Mouse (Mus musculus) CH12.LX (cell line): ENCODE data around the gene Atp9a. TPM values are rescaled to one million over a fixed set of nuclear protein-coding genes. Genes with fewer than 3 reads are reported as not detected.

Experiments used
- DNase-seq: peaks from one replicate; pipeline ENCODE4 v3.0.0-alpha.2; 2013; ENCODE audit errors: extremely low read depth
- H3K27ac ChIP-seq: 2 replicates; pipeline ENCODE4 v1.5.1; 2012; ENCODE audit warnings: low read depth, mild to moderate bottlenecking, control low read depth, moderate library complexity; ENCODE audit not compliant: insufficient read depth
- H3K27me3 ChIP-seq: replicated peaks from 2 replicates; pipeline ENCODE3; 2012; ENCODE audit warnings: inconsistent platforms
- H3K36me3 ChIP-seq, 2 experiments: replicated peaks in 1 of 2; 2 replicates each; pipeline versions ENCODE3 to v1.6.1; 2012; ENCODE audit warnings: inconsistent platforms in 1 of 2, low read length in 1 of 2, mild to moderate bottlenecking in 1 of 2, mixed read lengths in 1 of 2, moderate library complexity in 1 of 2; ENCODE audit not compliant: control insufficient read depth in 1 of 2, insufficient read depth in 1 of 2
- H3K4me1 ChIP-seq, 2 experiments: 2 replicates each; pipeline ENCODE4 v1.6.1; 2012; ENCODE audit warnings: inconsistent platforms in 1 of 2, moderate library complexity in 1 of 2; ENCODE audit not compliant: insufficient read depth in 2 of 2, control insufficient read depth in 1 of 2
- H3K4me2 ChIP-seq: 2 replicates; pipeline ENCODE4 v1.6.1; 2012; ENCODE audit warnings: low read depth, mild to moderate bottlenecking, control low read depth; ENCODE audit not compliant: poor library complexity, insufficient read depth, severe bottlenecking
- H3K4me3 ChIP-seq, 3 experiments: fragments of 150-350 bp in 1 of 3; sonication (generic) in 1 of 3; replicated peaks in 1 of 3; 2 replicates each; pipeline versions ENCODE3 to v1.5.1; 2011 to 2012; ENCODE audit warnings: low read depth in 2 of 3, low read length in 2 of 3, mild to moderate bottlenecking in 2 of 3, moderate library complexity in 2 of 3, control low read depth in 1 of 3, improper control_type of control experiment in 1 of 3, inconsistent platforms in 1 of 3, mixed read lengths in 1 of 3; ENCODE audit not compliant: poor library complexity in 1 of 3
- H3K79me2 ChIP-seq: replicated peaks from 2 replicates; pipeline ENCODE4 v1.6.1; 2012; ENCODE audit warnings: mild to moderate bottlenecking, moderate library complexity; ENCODE audit not compliant: control insufficient read depth, poor library complexity, insufficient read depth, severe bottlenecking; ENCODE audit errors: extremely low read depth
- H3K9ac ChIP-seq: 2 replicates; pipeline ENCODE4 v1.6.1; 2012; ENCODE audit warnings: low read depth, mild to moderate bottlenecking, control low read depth, moderate library complexity; ENCODE audit not compliant: insufficient read depth
- H3K9me3 ChIP-seq: replicated peaks from 2 replicates; pipeline ENCODE3; 2012; ENCODE audit warnings: low read length, inconsistent platforms, mixed read lengths
- E2F4 ChIP-seq: IDR thresholded peaks from 2 replicates; pipeline ENCODE4 v1.6.1; 2011; ENCODE audit warnings: low read depth, low read length, improper control_type of control experiment; ENCODE audit not compliant: insufficient replicate concordance
- HCFC1 ChIP-seq: IDR thresholded peaks from 2 replicates; pipeline ENCODE4 v1.6.1; 2012; ENCODE audit warnings: low read depth, mild to moderate bottlenecking, inconsistent platforms, low read length, improper control_type of control experiment
- IRF4 ChIP-seq: IDR thresholded peaks from 2 replicates; pipeline ENCODE4 v1.6.1; 2014; ENCODE audit warnings: low read depth, mild to moderate bottlenecking, inconsistent platforms, low read length, improper control_type of control experiment
- JUND ChIP-seq: conservative IDR thresholded peaks from 2 replicates; pipeline ENCODE4 v1.6.1; 2011; ENCODE audit warnings: low read depth, low read length, improper control_type of control experiment
- KAT2A ChIP-seq: IDR thresholded peaks from 2 replicates; pipeline ENCODE4 v1.6.1; 2012; ENCODE audit warnings: low read length, improper control_type of control experiment, inconsistent platforms; ENCODE audit not compliant: insufficient replicate concordance
- MAFK ChIP-seq: IDR thresholded peaks from 2 replicates; pipeline ENCODE4 v1.6.1; 2011; ENCODE audit warnings: low read length, improper control_type of control experiment; ENCODE audit not compliant: insufficient replicate concordance
- MAX ChIP-seq: IDR thresholded peaks from 2 replicates; pipeline ENCODE4 v1.6.1; 2011; ENCODE audit warnings: low read length, improper control_type of control experiment
- MAZ ChIP-seq: IDR thresholded peaks from 2 replicates; pipeline ENCODE4 v1.6.1; 2012; ENCODE audit warnings: low read depth, mild to moderate bottlenecking, inconsistent platforms, low read length, improper control_type of control experiment, moderate library complexity
- MXI1 ChIP-seq: IDR thresholded peaks from 2 replicates; pipeline ENCODE4 v1.6.1; 2011; ENCODE audit warnings: mild to moderate bottlenecking, low read depth, low read length, improper control_type of control experiment
- MYC ChIP-seq: IDR thresholded peaks from 2 replicates; pipeline ENCODE4 v1.6.1; 2011; ENCODE audit warnings: low read depth, mild to moderate bottlenecking, improper control_type of control experiment, low read length
- NELFE ChIP-seq: IDR thresholded peaks from 2 replicates; pipeline ENCODE4 v1.6.1; 2011; ENCODE audit warnings: low read depth, low read length, improper control_type of control experiment
- PAX5 ChIP-seq: IDR thresholded peaks from 2 replicates; pipeline ENCODE4 v1.6.1; 2012; ENCODE audit warnings: low read length, inconsistent platforms, mixed read lengths
- POLR2A ChIP-seq: IDR thresholded peaks from 2 replicates; pipeline ENCODE4 v1.6.1; 2011; ENCODE audit warnings: low read depth, mild to moderate bottlenecking, improper control_type of control experiment, low read length
- POLR2AphosphoS2 ChIP-seq: IDR thresholded peaks from 2 replicates; pipeline ENCODE4 v1.6.1; 2011; ENCODE audit warnings: low read depth, low read length, improper control_type of control experiment
- SIN3A ChIP-seq: IDR thresholded peaks from 2 replicates; pipeline ENCODE4 v1.6.1; 2012; ENCODE audit warnings: low read length, improper control_type of control experiment, inconsistent platforms
- TBP ChIP-seq: conservative IDR thresholded peaks from 2 replicates; pipeline ENCODE4 v1.6.1; 2011; ENCODE audit warnings: low read depth, low read length, improper control_type of control experiment
- TCF12 ChIP-seq: IDR thresholded peaks from 2 replicates; pipeline ENCODE4 v1.6.1; 2014; ENCODE audit warnings: low read depth, mild to moderate bottlenecking, inconsistent platforms, low read length, improper control_type of control experiment
- USF1 ChIP-seq: IDR thresholded peaks from 2 replicates; pipeline ENCODE4 v1.6.1; 2014; ENCODE audit warnings: low read depth, mild to moderate bottlenecking, inconsistent platforms, low read length, improper control_type of control experiment
- USF2 ChIP-seq: conservative IDR thresholded peaks from 2 replicates; pipeline ENCODE4 v1.6.1; 2011; ENCODE audit warnings: low read depth, low read length, improper control_type of control experiment
- ZMIZ1 ChIP-seq: IDR thresholded peaks from 2 replicates; pipeline ENCODE4 v1.6.1; 2012; ENCODE audit warnings: low read depth, mild to moderate bottlenecking, inconsistent platforms, low read length, improper control_type of control experiment
- ZNF384 ChIP-seq: IDR thresholded peaks from 2 replicates; pipeline ENCODE4 v1.6.1; 2012; ENCODE audit warnings: low read depth, low read length, improper control_type of control experiment, inconsistent platforms
- dilution Hi-C: fragments of 300-500 bp; cut with MboI; formaldehyde crosslinking; loops from 2 replicates; pipeline ENCODE4 v1.14.3; 2020; ENCODE audit warnings: low sequenced_read_pairs; ENCODE audit not compliant: extremely low pct_unique_long_range_greater_than_20kb, extremely low pct_ligation_motif_present
- in situ Hi-C: fragments of 300-500 bp; cut with MboI; formaldehyde crosslinking; loops from 3 replicates; pipeline ENCODE4 v1.14.3; 2019; ENCODE audit warnings: low sequenced_read_pairs, low pct_ligation_motif_present, low pct_unique_long_range_greater_than_20kb, mixed read lengths
- polyA plus RNA-seq: library from polyadenylated mRNA; unstranded; fragments of >175 nt; gene quantifications from 2 replicates; pipeline ENCODE4 v1.2.1, GENCODE M21; 2012; ENCODE audit warnings: low read depth; ENCODE audit not compliant: insufficient read length
- total RNA-seq, 2 experiments: library from RNA; depleted of rRNA; stranded (reverse); fragments of 300-350 nt in 1 of 2; fragments of >200 nt in 1 of 2; gene quantifications; 2 replicates each; pipeline ENCODE4 v1.2.3; 2012 to 2014

The Atp9a gene
- total and polyA plus RNA-seq, 3 experiments = 18.9 to 43.7 (median 40.1) TPM

DNA sequence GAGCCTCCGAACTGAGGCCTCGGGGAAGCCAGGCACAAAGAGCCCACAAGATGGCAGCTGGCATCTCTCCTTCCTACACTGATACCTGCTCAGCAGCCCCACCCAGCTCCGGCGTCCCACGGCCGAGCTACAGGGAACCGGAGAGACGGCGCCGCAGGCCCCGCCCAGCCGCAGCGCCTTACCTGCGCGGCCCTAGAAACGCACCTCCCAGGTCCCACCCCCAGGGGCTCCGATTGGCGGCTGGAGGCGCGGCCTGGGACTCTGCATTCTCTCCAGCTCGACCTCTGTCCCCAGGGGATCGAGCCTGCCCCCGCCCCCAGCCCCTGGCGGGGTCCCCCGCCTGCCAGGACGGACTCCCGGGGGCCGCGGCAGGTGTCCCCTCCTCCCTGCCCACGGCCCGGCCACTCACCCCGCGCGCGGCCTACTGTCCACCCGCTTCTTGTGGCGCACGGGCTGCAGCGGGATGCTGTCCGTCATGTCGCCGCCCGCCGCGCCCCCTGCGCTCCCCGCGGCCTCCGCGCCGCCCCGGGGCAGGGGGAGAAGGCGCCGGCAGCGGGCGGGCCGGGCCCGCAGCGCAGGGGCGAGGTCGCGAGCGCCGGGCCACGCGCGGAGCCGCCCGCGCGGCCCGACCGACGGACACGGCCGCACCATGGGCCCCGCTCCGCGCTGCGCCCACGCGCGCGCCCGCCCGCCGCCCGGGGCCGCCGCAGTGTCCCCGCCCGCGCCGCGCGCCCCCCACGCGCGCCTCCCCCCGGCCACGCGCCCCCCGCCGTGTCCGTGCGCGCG, 743 bp downstream of the Atp9a start:
- TF ChIP-seq TBP = no peak
- TF ChIP-seq ZMIZ1 = no peak
- no peak for TF ChIP-seq MYC
- no peaks in the 10 kb centered on the region for H3K36me3 ChIP-seq
- H3K9me3 ChIP-seq = peaks cover 19% of the 10 kb centered on the region
- no peak overlapping the region for H3K27ac ChIP-seq
- H3K27me3 ChIP-seq = peaks cover under 1% of the 10 kb centered on the region
- no peak overlapping the region for H3K4me3 ChIP-seq
- DNase-seq = no peak
- no peak overlapping the region for H3K9ac ChIP-seq
- no peak overlapping the region for H3K4me2 ChIP-seq
- H3K4me1 ChIP-seq = no peaks in the 10 kb centered on the region
- no peaks in the 10 kb centered on the region for H3K79me2 ChIP-seq
- dilution Hi-C loops (no loop called here), in situ Hi-C loops (no loop called here)

DNA sequence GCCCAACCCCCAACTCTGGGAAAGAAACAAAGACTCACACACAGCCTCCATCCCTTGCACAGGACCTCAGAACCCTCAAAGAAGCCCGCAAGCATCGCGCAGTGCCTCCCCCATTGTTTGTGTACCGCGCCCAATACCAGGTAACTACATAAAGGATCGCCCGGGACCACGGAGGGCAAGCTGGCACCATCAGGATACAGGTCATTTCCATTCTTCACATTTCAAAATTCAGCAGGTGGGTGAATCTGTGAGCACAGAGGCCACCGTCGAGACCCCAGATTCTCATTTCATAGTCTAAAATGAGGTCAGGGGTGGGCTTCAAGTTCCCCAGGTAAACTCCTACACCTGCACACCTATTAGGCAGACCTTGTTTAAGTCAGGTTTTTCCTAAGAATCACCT, 1.7 kb downstream of the Atp9a start:
- H3K27ac ChIP-seq = no peak overlapping the region
- no peaks in the 10 kb centered on the region for H3K36me3 ChIP-seq
- H3K9ac ChIP-seq = no peak overlapping the region
- no peaks in the 10 kb centered on the region for H3K79me2 ChIP-seq
- no peaks in the 10 kb centered on the region for H3K4me1 ChIP-seq
- H3K4me2 ChIP-seq = no peak overlapping the region
- in situ Hi-C loops (no loop called here), dilution Hi-C loops (no loop called here)
- no peak overlapping the region for H3K4me3 ChIP-seq
- peaks cover 3% of the 10 kb centered on the region for H3K27me3 ChIP-seq
- TF ChIP-seq E2F4 (no peak), ZMIZ1 (no peak), TCF12 (no peak), PAX5 (no peak), MYC (no peak), POLR2AphosphoS2 (no peak)
- no peak for DNase-seq
- peaks cover 19% of the 10 kb centered on the region for H3K9me3 ChIP-seq

DNA sequence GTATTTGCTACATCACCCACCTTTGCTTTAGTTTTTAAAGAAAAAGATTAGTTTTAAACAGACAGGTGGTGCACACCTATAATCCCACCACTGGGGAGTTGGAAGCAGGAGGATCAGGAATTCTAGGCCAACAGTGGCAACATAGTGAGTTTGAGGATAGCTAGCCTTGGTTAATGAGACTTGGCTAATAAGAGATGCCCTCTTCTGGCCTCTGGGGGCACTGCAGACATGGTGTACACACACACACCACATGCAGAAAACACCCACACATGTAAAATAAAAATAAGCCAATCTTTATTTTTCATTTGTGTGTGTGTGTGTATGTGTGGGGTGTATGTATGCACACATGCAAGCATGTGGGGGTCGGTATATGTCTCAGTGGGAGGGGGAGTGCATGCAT, 3.4 kb downstream of the Atp9a start:
- TF ChIP-seq MAX (no peak), E2F4 (no peak), MXI1 (no peak), NELFE (no peak), TCF12 (no peak), IRF4 (no peak), ZNF384 (no peak), USF2 (no peak), MAFK (no peak), SIN3A (no peak), MYC (no peak), TBP (no peak), HCFC1 (no peak), MAZ (no peak), POLR2A (no peak), USF1 (no peak), KAT2A (no peak), JUND (no peak), PAX5 (no peak), ZMIZ1 (no peak)
- Histone ChIP-seq H3K27me3 (peaks cover 8% of the 10 kb centered on the region), H3K4me3 (no peak overlapping the region), H3K9ac (no peak overlapping the region), H3K36me3 (no peaks in the 10 kb centered on the region), H3K27ac (no peak overlapping the region), H3K79me2 (no peaks in the 10 kb centered on the region), H3K4me2 (no peak overlapping the region), H3K4me1 (no peaks in the 10 kb centered on the region), H3K9me3 (peaks cover 19% of the 10 kb centered on the region)
- in situ Hi-C loops (no loop called here), dilution Hi-C loops (no loop called here)
- DNase-seq = no peak
